Mouse (Mus musculus) retina, adult 2 months (tissue): ENCODE results near the gene Ccdc88a.

Experiments
- DNase-seq: peaks from one replicate; pipeline ENCODE4 v3.0.0-alpha.2; 2012; ENCODE audit warnings: low read depth, low spot score

Ccdc88a gene

DNA sequence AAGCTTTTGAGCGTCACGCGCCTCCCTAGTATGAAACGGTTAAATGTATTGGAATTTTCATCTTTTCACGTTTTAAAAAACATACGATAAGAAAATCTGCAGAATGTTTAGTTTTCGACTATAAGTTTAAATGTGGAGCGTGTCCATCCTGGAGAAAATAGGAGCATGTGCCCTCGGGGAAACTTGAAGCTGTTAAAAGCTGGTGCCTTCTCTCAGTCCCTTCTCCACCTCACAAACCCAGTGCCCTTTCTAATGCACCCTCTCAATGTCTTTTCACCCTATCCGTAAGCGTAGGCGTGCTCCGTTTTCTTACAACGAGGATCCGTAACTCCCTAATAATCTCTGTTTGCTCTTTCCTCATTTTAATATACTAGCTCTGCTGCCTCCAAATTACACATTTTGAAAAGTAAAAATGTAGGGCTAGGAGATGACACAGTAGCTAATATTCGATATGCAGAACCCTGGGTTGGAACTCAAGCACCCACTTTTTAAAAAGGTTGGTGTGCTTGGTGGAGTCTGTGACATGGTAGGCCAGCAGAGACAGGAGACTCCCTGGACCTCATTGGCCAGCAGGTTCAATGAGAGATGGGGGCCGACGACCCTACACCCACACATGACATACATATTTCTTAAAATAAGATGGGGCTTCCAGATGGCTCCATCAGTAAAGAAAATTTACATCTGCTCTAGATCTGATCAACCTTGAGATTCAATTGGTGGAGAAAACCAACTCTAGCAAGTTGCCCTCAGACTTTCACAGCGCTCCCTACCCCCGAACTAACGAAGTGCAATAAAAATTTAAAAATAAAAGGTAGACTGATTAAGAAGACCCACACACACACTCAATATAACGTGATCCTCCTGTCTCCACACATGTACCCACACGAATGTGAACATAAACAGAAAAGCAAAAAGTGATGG lies 175.3 kb downstream of the Ccdc88a start:
- DNase-seq = no peak

DNA sequence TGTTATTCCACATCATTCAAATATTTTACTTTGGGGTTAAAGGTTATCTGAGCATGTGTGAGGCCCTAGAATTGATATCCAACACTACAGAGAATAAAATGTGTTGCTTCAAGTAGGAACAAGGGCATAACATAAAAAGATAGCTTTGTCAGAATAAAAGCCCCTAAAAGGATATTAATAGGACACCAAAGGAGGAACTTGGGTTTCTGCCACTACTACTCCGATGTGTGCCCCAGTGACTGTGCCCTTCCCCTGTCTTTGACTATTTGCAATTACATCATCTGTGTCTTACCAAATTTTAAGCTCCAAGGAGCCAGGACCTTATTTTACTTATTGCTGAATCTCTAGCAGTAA lies 175.9 kb downstream of the Ccdc88a start:
- no peak for DNase-seq
